Mouse (Mus musculus) kidney, postnatal 0 days (tissue): ENCODE measurements at regions not wholly inside any gene's neighbourhood (a gene's known extent, or its start where the extent isn't known, plus 50 kb on each side); places are given as distances from the start of the nearest gene placed in this dataset.

ENCODE experiments used
- ATAC-seq: fragments of 200-750 bp; cut with Nextera tagmentation; replicated peaks from 2 replicates; pipeline ENCODE4 v1.8.0; 2017; ENCODE audit warnings: low read depth, moderate number of reproducible peaks, moderate TSS enrichment, moderate library complexity; ENCODE audit not compliant: low FRiP score
- DNase-seq: peaks from one replicate; pipeline ENCODE4 v3.0.0-alpha.2; 2016; ENCODE audit warnings: low spot score
- H3K27ac ChIP-seq: fragments of 300-500 bp; sonication (generic); 2 replicates; pipeline ENCODE4 v1.5.1; 2014; ENCODE audit warnings: mild to moderate bottlenecking
- H3K27me3 ChIP-seq: fragments of 300-500 bp; sonication (generic); 2 replicates; pipeline ENCODE4 v1.6.1; 2014; ENCODE audit warnings: low read length, mixed read lengths; ENCODE audit not compliant: insufficient read depth
- H3K36me3 ChIP-seq: fragments of 300-500 bp; sonication (generic); 2 replicates; pipeline ENCODE4 v1.6.1; 2014; ENCODE audit warnings: low read length, mixed read lengths; ENCODE audit not compliant: insufficient read depth
- H3K4me1 ChIP-seq: fragments of 300-500 bp; sonication (generic); replicated peaks from 2 replicates; pipeline ENCODE4 v1.6.1; 2014; ENCODE audit warnings: antibody characterized with exemption, low read length, mixed read lengths; ENCODE audit not compliant: insufficient read depth
- H3K4me2 ChIP-seq: fragments of 300-500 bp; sonication (generic); 2 replicates; pipeline ENCODE4 v1.6.1; 2014; ENCODE audit warnings: mild to moderate bottlenecking, low read length, moderate library complexity, mixed read lengths
- H3K4me3 ChIP-seq: fragments of 300-500 bp; sonication (generic); replicated peaks from 2 replicates; pipeline ENCODE4 v1.5.1; 2014; ENCODE audit warnings: low read depth, low read length
- H3K9ac ChIP-seq: fragments of 300-500 bp; sonication (generic); 2 replicates; pipeline ENCODE4 v1.6.1; 2014; ENCODE audit warnings: low read depth, low read length
- H3K9me3 ChIP-seq: fragments of 300-500 bp; sonication (generic); replicated peaks from 2 replicates; pipeline ENCODE4 v1.6.1; 2016; ENCODE audit warnings: low read length, inconsistent platforms, mixed read lengths
- CTCF ChIP-seq: IDR thresholded peaks from 2 replicates; pipeline ENCODE4 v1.5.1; 2016; ENCODE audit warnings: antibody characterized with exemption, low read depth, mild to moderate bottlenecking, moderate library complexity
- WGBS: fragments of 180-500 bp; shearing (Covaris S2); extraction: QIAGEN DNeasy Blood & Tissue Kit; methylation state at CpG from one replicate; pipeline ENCODE4 v1.1.7; 2014; 5-methylcytosine and 5-hydroxymethylcytosine counted together

- Histone ChIP-seq H3K9ac (no peak overlapping the region), H3K27me3 (no peaks in the 10 kb centered on the region), H3K4me3 (no peak overlapping the region), H3K4me1 (no peaks in the 10 kb centered on the region), H3K9me3 (no peaks in the 10 kb centered on the region), H3K27ac (no peak overlapping the region), H3K4me2 (no peak overlapping the region), H3K36me3 (no peaks in the 10 kb centered on the region)
- WGBS = 77% methylated on average over 10 of the region's 10 CpGs
- DNase-seq (no peak), ATAC-seq (no peak)
- TF ChIP-seq CTCF = no peak
Measured at GRCm38 (mm10) chr2:135562140-135562890, 96.5 kb upstream of the Plcb4 start.

GRCm38 (mm10) chr2:135564231-135564630 lies 94.6 kb upstream of the Plcb4 start:
- H3K4me2 ChIP-seq = no peak overlapping the region
- no peak overlapping the region for H3K4me3 ChIP-seq
- no peak overlapping the region for H3K9ac ChIP-seq
- H3K27me3 ChIP-seq = no peaks in the 10 kb centered on the region
- ATAC-seq (no peak), DNase-seq (no peak)
- no peak for TF ChIP-seq CTCF
- no peak overlapping the region for H3K27ac ChIP-seq
- no peaks in the 10 kb centered on the region for H3K36me3 ChIP-seq
- WGBS = 49% methylated on average over 4 of the region's 4 CpGs
- H3K4me1 ChIP-seq = no peaks in the 10 kb centered on the region
- H3K9me3 ChIP-seq = no peaks in the 10 kb centered on the region

GRCm38 (mm10) chr2:135568350-135568749 lies 90.5 kb upstream of the Plcb4 start:
- no peaks in the 10 kb centered on the region for H3K27me3 ChIP-seq
- H3K9ac ChIP-seq = no peak overlapping the region
- H3K4me2 ChIP-seq = no peak overlapping the region
- no peaks in the 10 kb centered on the region for H3K9me3 ChIP-seq
- no peaks in the 10 kb centered on the region for H3K4me1 ChIP-seq
- 88% methylated on average over 2 of the region's 2 CpGs for WGBS
- H3K36me3 ChIP-seq = no peaks in the 10 kb centered on the region
- no peak overlapping the region for H3K27ac ChIP-seq
- TF ChIP-seq CTCF = no peak
- DNase-seq = no peak
- H3K4me3 ChIP-seq = no peak overlapping the region
- ATAC-seq = no peak

- 78% methylated on average over 5 of the region's 5 CpGs for WGBS
- Histone ChIP-seq H3K27ac (no peak overlapping the region), H3K4me3 (no peak overlapping the region), H3K4me2 (no peak overlapping the region), H3K27me3 (no peaks in the 10 kb centered on the region), H3K9ac (no peak overlapping the region), H3K9me3 (no peaks in the 10 kb centered on the region), H3K4me1 (0 out of 2 replicates have a peak, but pooled peaks cover 3% of the 10 kb centered on the region), H3K36me3 (no peaks in the 10 kb centered on the region)
- no peak for DNase-seq
- no peak for ATAC-seq
- no peak for TF ChIP-seq CTCF
Measured at GRCm38 (mm10) chr2:135571599-135571998, 87.2 kb upstream of the Plcb4 start.

GRCm38 (mm10) chr2:135577228-135577627 lies 81.6 kb upstream of the Plcb4 start:
- 73% methylated on average over 5 of the region's 5 CpGs for WGBS
- TF ChIP-seq CTCF = no peak
- H3K4me1 ChIP-seq = 0 out of 2 replicates have a peak, but pooled peaks cover 6% of the 10 kb centered on the region
- H3K27me3 ChIP-seq = no peaks in the 10 kb centered on the region
- DNase-seq = no peak
- no peak for ATAC-seq
- H3K9ac ChIP-seq = no peak overlapping the region
- H3K27ac ChIP-seq = no peak overlapping the region
- no peaks in the 10 kb centered on the region for H3K9me3 ChIP-seq
- no peak overlapping the region for H3K4me3 ChIP-seq
- H3K4me2 ChIP-seq = no peak overlapping the region
- H3K36me3 ChIP-seq = no peaks in the 10 kb centered on the region

- no peak overlapping the region for H3K4me2 ChIP-seq
- ATAC-seq = 0 out of 2 replicates have a peak, but pooled peaks have one; percentile 29
Measured at GRCm38 (mm10) chr2:135578135-135578534, 80.7 kb upstream of the Plcb4 start.

More at GRCm38 (mm10) chr2:135578135-135578534, 80.7 kb upstream of the Plcb4 start:
- H3K4me1 ChIP-seq = 0 out of 2 replicates have a peak, but pooled peaks cover 6% of the 10 kb centered on the region
- DNase-seq = peak; percentile 77
- no peaks in the 10 kb centered on the region for H3K9me3 ChIP-seq
- H3K4me3 ChIP-seq = no peak overlapping the region
- H3K36me3 ChIP-seq = no peaks in the 10 kb centered on the region
- no peak overlapping the region for H3K9ac ChIP-seq
- TF ChIP-seq CTCF = no peak
- no peak overlapping the region for H3K27ac ChIP-seq
- no peaks in the 10 kb centered on the region for H3K27me3 ChIP-seq
- WGBS = 12% methylated on average over 5 of the region's 5 CpGs
